Mouse (Mus musculus): ENCODE measurements around the gene Allc. TPM values are rescaled to one million over a fixed set of nuclear protein-coding genes. Genes with fewer than 3 reads are reported as not detected.

Gene Allc
- 1 to 10 TPM in 1 of 2 experiments, under 1 TPM in 1; 0.73 to 1.2 TPM for total RNA-seq (2021)

GRCm38 (mm10) chr12:28582423-28582822 is at the start of gene Allc:
Gene Allc (minus strand): TSS chr12:28582523.
- no peak for DNase-seq (ENCODE audit: low spot score in 2 of 2)
- intact Hi-C loops (cut with DNase I) = loop anchor here (10.0 kb wide), 3 partner anchors 542 to 952 kb away; no protein-coding TSS in a partner anchor

- intact Hi-C loops (cut with DNase I) = no loop called here
- DNase-seq (ENCODE audit: low spot score in 2 of 2) = no peak
Measured at GRCm38 (mm10) chr12:28628436-28628835, 46.1 kb upstream of the Allc start.

GRCm38 (mm10) chr12:28627092-28627491 is 44.8 kb upstream of the Allc start:
- intact Hi-C loops (cut with DNase I) = no loop called here
- DNase-seq (ENCODE audit: low spot score in 2 of 2) = no peak

GRCm38 (mm10) chr12:28625407-28625806 is 43.1 kb upstream of the Allc start:
- no peak for DNase-seq (ENCODE audit: low spot score in 2 of 2)
- intact Hi-C loops (cut with DNase I) = no loop called here

DNA sequence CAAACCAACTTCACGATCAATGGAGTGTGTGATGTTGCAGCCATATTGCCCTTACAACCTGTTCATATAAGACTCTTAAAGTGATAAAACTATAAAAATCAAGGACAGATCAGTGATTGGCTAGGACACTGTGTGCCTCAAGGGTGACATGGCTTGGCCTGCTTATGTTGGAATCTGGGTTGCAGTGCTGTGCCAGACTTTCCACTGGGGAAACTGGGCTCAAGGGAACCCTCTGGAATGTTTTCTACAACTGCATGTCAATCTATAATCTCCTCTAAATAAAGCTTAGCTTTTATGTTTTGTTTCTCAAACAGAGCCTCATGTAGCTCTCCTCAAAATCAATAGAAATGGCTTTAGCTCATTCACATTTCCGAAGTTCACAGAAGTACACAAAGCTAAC is 41.9 kb upstream of the Allc start:
- intact Hi-C loops (cut with DNase I) = no loop called here
- DNase-seq (ENCODE audit: low spot score in 2 of 2) = no peak

DNA sequence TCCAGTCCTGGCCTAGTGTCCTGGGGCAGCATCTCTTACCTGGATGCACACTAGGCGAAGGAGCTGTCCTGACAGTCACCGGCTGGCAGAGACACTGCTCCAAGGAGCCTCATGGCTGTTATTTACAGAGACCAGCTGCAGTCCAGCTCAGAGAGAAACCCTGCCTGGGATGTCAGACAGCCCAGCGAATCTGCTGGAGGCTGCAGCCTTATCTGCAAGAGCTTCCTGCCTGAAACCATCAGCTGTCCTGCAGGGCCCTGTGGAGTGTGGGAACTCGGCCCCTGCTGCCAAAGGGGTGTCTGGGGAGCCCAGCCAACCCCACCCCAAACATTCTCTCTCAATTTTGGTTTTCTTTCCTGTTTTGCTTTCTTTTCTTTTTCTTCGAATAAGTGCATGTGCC is 40.9 kb upstream of the Allc start, which contains the start of gene Colec11:
Colec11 (minus strand) TSS at position 183 of the 400 bp plus-strand sequence.
- no peak for DNase-seq (ENCODE audit: low spot score in 2 of 2)
- intact Hi-C loops (cut with DNase I) = no loop called here

DNA sequence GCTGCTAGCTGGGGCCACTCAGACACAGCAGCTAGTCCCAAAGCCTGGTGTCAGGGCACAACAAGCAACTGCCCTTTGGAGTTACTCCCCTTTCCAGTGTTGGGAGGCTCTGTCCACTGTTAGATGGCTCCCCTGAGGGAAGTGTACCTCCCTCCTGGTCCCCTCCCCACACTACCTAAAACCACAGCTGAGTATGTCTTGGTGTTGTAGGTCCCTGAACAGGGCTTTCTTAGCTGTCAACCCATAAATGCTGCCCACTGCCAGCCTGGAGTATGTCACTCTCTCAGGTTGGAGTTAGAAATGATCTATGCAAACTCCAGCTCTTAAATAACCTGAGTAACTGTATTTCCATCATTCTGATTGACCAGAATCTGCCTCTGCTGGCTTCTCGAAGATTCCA is 40.3 kb upstream of the Allc start:
- intact Hi-C loops (cut with DNase I) = no loop called here

DNA sequence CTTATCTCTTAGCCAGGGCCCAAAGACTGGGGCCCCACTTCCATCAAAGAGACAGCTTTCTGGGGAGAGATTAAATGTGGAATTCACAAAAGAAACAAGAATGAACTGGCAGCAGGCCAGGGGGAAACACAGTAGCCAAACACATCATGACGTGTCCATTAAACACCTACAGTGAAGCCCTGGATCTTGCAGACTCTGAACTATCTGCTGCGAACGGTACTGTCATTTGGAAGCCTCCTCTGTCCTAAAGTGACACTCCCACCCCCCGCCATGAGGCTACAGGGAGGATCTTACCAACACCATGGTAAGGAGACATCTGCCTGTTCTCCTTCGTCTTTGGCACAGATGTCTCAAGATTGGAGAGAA is 39.8 kb upstream of the Allc start:
- intact Hi-C loops (cut with DNase I) = no loop called here
- peak in 1 of 2 experiments; percentile 65 for DNase-seq (ENCODE audit: low spot score in 2 of 2)

More for the DNA sequence above, 40.3 kb upstream of the Allc start:
- no peak for DNase-seq (ENCODE audit: low spot score in 2 of 2)

DNA sequence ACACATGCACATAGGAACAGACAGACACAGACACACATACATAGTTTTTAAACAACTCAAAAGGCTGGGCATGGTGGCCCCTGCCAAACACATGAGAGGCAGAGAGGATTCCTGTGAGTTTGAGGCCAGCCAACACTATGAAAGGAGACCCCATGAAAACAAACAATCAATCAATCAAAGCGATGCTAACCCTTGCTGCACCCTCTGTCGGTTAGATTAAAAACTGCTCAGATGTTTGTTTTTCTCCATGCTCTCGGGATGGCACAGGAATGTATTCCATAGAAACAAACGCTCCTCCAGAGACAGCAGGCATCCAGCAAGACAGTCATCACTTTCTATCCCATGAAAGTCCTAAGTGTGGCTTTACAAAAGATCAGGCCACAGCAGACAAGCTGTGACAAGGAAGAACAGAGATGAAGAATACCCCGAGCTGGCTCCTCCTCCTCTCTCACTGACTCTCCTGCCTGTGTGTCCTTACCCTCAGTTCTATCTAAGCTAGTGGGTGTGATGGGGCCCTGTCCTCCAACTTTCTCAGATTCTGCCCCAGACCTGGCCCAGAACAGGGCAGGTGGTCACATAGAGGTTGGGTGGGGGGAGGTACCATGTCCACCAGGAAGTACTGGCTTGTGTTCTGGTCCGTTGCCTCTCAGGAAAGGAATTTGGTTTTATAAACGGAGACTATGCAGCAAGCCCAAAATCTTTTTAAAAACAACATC is 39.3 kb upstream of the Allc start:
- DNase-seq (ENCODE audit: low spot score in 2 of 2) = no peak
- intact Hi-C loops (cut with DNase I) = no loop called here

GRCm38 (mm10) chr12:28617297-28617696 is 35.0 kb upstream of the Allc start:
- no peak for DNase-seq (ENCODE audit: low spot score in 2 of 2)
- intact Hi-C loops (cut with DNase I) = no loop called here

DNA sequence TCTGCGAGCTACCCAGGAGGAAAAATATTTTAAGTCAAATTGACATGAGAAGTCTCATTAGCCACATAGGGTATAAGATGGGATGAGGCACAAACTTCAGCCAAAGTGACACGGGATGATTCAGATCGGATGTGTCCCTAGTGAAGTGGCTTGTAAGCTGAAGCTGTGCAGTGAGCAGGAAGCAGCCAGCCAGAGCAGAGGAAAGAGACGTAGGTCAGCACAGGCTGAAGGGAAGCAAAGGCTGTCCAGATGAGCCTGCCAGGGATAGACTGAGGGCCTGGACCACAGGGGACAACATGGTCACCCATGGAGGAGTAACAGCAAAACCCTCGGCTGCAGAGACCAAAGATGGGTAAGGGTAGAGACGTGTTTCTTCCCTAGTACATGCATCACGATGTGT is 32.1 kb upstream of the Allc start:
- intact Hi-C loops (cut with DNase I) = no loop called here
- no peak for DNase-seq (ENCODE audit: low spot score in 2 of 2)

- peak; percentile 59 to 88 for DNase-seq (ENCODE audit: low spot score in 2 of 2)
- intact Hi-C loops (cut with DNase I) = no loop called here
Measured at GRCm38 (mm10) chr12:28612391-28612790, 30.1 kb upstream of the Allc start.

DNA sequence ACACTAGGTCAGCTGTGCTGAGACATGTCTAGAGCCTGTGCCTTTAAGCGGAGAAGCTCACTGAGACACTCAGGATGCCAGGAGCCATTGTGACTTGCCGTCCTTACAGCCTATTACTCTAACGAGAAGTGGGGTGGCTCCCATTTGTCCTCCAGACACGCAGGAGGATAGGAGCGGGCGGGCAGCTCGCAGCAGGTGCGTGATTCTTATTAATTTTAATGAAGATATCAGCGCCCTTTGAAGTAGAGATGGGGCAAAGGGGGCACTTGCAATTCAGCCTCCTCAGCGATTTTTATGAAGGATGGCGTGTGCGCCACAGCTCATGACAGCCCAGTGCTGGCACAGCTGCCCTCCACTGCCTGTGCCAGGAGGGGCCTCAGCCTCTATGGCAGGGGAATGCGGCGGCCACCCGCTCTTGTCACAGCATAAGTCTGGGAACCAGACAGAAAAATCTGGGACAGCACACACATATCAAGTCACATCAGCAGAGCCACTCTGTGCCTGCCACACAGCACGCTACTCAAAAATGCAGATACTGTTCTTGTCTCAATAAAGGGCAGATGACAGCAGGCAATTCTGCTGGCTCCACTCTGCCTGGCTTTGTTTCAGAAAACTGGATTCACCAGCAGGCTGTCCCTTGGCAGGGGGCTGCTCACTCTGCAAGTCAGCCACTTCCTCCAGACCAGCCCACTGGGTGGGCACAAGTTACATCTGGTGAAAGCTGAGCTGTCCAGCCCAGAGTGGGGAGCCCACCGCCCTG is 25.4 kb upstream of the Allc start:
- intact Hi-C loops (cut with DNase I) = no loop called here
- DNase-seq (ENCODE audit: low spot score in 2 of 2) = peak; percentile 45 to 67

DNA sequence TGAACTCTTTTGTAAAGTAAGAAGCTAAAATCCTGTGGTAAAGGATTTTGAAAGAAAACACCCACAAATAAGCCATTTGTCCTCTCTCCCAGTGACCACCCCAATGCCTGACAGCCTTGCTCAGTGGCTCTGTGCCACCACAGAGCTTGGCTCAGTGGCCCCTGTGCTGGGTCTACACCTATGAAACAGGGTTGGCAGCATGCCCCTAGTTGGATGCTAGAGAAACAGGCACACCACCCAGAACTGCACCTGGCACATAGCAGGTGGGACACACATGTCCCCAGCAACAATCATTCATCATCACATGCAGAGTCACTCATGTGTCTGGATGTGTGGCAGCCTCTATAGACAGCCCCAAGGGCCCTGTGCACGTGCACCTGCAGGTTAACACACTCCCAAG is 21.2 kb upstream of the Allc start:
- no peak for DNase-seq (ENCODE audit: low spot score in 2 of 2)
- intact Hi-C loops (cut with DNase I) = no loop called here

GRCm38 (mm10) chr12:28602259-28602658 is 19.9 kb upstream of the Allc start:
- intact Hi-C loops (cut with DNase I) = no loop called here

DNA sequence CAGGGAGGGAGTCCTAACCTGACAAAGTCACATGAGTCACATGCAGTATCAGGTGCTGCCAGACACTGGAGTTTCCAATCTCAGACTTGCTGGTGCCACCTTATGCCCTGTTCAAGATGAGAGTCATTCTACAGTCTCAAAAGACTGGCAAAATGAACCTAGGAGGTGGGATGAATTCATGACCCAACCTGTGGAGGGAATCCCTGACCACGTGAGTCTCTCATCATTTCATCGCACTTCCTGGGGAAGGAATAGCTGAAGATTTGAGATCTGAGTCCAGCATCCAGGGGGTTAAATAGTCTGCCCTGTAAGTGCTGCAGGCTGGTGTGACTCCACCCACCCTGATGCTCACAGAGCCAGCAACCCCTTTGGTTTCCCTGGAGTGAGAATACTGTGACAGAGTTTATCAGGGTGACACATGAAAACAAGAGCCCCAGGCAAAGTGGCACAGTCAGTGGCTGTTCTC is 16.2 kb upstream of the Allc start:
- intact Hi-C loops (cut with DNase I) = no loop called here
- DNase-seq (ENCODE audit: low spot score in 2 of 2) = no peak

More at GRCm38 (mm10) chr12:28602259-28602658, 19.9 kb upstream of the Allc start:
- DNase-seq (ENCODE audit: low spot score in 2 of 2) = no peak

DNA sequence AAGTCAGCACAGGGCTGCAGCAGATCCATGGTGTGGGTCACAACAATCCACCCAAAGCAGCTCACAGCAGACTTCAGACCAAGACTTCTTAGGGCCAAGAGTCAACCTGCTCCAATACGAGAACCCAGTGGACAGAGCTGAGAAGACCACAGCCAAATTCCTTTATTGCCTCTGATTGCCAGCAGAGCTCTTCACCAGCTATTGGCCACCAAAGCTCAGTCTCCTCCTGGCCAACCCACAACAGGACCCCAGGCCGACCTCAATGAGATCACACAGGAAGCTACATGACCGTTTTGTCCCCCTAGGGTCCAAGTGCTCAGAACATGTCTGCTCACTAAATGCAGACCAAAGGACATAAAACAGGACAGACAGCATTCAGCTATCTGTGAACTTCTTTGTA is 15.8 kb upstream of the Allc start:
- DNase-seq (ENCODE audit: low spot score in 2 of 2) = no peak
- intact Hi-C loops (cut with DNase I) = no loop called here

DNA sequence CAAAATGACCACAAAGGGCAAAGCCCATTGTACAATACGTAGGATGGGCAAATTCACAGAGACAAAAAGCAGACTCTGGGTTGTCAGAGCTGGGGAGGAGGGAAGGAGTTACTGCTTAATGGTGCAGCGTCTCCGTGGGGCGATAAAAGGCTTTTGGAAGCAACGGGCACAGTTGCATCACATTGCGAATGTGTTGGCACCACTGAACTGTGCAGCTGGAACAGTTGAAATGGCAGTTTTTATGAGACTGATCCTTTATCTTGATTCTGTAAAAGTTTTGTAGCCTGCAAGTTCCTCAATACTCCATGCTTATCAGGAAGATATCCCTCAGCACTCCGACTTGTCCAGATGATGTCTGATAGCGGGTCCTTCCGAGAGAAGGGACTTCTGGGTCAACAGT is 15.4 kb upstream of the Allc start:
- no peak for DNase-seq (ENCODE audit: low spot score in 2 of 2)
- intact Hi-C loops (cut with DNase I) = no loop called here

GRCm38 (mm10) chr12:28596851-28597250 is 14.5 kb upstream of the Allc start:
- no peak for DNase-seq (ENCODE audit: low spot score in 2 of 2)
- intact Hi-C loops (cut with DNase I) = no loop called here

- no peak for DNase-seq (ENCODE audit: low spot score in 2 of 2)
Measured at GRCm38 (mm10) chr12:28590428-28590827, 8.1 kb upstream of the Allc start.

More at GRCm38 (mm10) chr12:28590428-28590827, 8.1 kb upstream of the Allc start:
- intact Hi-C loops (cut with DNase I) = no loop called here
